Mouse (Mus musculus): ENCODE measurements around the gene Slc26a9.

GRCm38 (mm10) chr1:131708338-131708737 is 35.5 kb upstream of the Slc26a9 start:
- peak; percentile 92 for TF ChIP-seq CTCF (IDR thresholded peaks at IDR 0.05; ENCODE audit: insufficient read depth, low read length)
- TF ChIP-seq POLR2A (IDR thresholded peaks at IDR 0.05; ENCODE audit: borderline replicate concordance, extremely low read depth, low read depth, low read length): no peak
